Mouse (Mus musculus) E14TG2a.4 (cell line): ENCODE measurements around the gene Krtap9-1.

Experiments used
- CTCF ChIP-seq: conservative IDR thresholded peaks from 2 replicates; pipeline ENCODE4 v1.5.1; 2014; ENCODE audit warnings: low read length
- NANOG ChIP-seq: IDR thresholded peaks from 2 replicates; pipeline ENCODE4 v1.6.1; 2014; ENCODE audit warnings: borderline replicate concordance, low read length, mixed read lengths

GRCm38 (mm10) chr11:99854121-99854520 is 19.1 kb upstream of the Krtap9-1 start:
- peak; percentile 26 for TF ChIP-seq CTCF
- no peak for TF ChIP-seq NANOG
